Mouse (Mus musculus): ENCODE data around the gene Pkd2. TPM values are rescaled to one million over a fixed set of nuclear protein-coding genes. Genes with fewer than 3 reads are reported as not detected.
"Not testable (repeated sequence)": the region's sequence is repeated elsewhere in the genome, so short reads cannot be mapped to it uniquely, and the experiment has no call there.

Pkd2 gene
- 10 to 100 TPM; 17.7 to 18.9 TPM for total RNA-seq (2021)
- long read RNA-seq, experiment 1, full-length matches to known transcripts = 12 of 17 reads
- long read RNA-seq, experiment 1, partial matches to known transcripts = 4 of 17 reads
- long read RNA-seq, experiment 1, other reads (novel, unspliced or antisense) = 1 of 17 reads
- long read RNA-seq, experiment 2, full-length matches to known transcripts = 3 of 4 reads
- long read RNA-seq, experiment 2, partial matches to known transcripts = 1 of 4 reads
- long read RNA-seq, experiment 2, other reads (novel, unspliced or antisense) = 0 of 4 reads

DNA sequence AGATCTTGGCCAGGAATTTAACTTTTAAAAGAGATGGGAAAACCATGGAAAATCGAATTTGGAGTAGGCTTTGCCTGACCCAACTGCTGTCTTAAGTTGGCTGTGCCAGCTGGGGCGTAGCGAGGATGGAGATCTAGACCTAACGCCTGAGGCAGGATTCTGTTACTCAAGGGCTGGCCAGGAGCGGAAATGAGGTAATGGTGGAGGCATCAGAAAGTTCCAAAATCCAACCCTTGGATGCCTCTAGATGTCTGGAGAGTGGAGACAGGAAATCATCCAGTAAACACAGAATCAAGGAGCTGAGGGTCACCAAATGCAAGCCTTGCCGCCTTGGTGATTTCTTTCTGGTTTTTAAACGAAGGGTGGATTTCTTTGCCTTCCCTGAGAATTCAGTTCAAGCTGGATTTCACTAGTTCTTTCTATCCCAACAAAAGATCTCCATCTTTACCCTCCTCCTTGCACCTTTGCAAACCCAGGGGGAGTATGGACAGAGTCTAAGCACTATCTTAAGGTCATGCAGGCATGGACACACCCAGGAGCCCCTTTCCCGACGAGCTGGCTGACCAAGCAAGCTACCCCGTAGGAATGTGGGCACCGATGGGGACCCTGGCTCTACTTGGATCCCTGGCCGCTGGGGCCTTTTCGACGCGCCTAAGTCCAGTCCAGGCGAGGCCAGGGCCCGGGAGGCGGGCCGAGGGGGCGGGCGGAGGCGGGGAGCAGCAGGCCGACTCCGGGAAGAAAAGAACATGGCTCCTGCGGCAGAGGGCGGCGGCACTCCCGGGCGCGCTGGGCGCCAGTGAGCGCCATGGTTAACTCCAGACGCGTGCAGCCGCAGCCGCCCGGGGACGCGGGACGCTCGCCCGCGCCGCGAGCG lies at the start of gene Pkd2:
Gene Pkd2 (plus strand): TSS at position 619 of the 874 bp plus-strand sequence.
- DNase-seq = peak; percentile 86

DNA sequence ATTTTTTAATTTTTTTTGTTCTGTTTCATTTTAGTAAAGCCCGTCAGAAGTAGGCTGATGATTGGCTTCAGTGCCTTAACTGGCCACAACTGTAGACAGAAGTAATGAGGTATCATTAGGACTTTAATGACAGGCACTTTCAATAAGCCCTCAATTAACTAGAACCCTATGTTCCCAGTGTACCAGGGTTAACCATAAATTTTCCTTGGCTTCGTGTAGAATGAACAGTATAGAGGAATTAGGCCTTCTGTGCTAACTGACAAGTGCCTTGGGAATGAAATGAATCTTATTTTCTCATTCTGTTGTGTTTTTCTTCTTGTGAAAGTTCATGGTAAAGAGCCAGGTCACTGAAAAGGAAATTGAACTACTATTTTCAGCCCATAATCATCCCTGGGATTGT lies 43.3 kb upstream of the Pkd2 start:
- no peak for DNase-seq

- DNase-seq = no peak
These were observed 42.2 kb upstream of the Pkd2 start for GRCm38 (mm10) chr5:104417028-104417427.

DNA sequence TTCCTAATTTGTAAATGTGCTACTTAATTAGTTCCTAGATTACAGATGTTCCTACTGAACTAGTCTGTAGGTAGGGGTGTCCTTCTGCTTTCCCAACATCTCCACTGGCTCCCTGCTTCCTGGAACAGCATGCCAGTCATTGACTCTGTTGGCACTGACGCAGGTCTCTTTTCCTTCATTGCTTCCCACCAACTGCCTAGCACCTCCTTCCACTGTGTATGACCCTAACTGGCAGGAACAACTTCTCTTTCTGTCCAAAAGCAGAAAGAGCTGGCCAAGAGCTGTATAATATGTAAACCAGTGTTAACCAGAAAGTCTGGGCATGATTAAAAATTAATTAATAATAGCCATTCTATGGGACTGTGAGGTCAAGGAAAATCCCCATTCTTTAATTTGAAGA lies 41.5 kb upstream of the Pkd2 start:
- DNase-seq = no peak

DNA sequence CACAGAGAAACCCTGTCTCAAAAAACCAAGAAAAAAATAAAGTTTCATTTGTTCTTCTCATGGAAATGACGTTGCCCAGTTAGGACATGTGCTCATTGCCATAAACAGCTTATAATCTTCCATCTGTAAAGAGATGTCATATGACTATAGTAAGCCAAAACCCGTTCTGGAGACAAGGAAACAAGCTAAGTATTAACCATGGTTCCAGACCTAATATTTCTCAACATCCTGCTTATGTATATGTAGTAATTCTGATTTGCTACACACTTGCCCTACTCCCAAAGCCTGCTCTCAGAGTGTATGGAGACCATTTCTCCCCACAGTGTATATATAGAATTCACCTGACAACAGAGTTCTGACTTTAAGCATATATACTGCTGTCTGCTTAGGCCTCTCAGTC lies 37.2 kb upstream of the Pkd2 start:
- DNase-seq = no peak

DNA sequence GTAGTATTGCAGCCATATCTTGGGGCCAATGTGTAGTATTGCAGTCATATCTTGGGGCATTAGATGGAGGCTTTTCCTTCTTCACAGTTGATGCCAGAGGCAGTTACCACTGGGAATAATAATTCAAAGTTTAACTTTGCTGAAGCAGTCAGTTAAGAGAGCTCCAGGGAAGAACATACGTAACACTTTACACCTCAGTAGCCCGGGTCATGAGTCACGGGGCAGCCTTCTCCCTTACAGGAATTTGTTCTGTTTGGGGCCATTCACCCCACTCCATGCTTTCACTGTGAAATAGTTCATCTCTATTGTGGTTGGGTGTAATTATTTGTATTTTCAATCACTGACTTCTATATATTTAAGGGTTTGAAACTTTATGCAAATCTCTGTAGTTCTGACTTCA lies 35.4 kb upstream of the Pkd2 start:
- DNase-seq = no peak

DNA sequence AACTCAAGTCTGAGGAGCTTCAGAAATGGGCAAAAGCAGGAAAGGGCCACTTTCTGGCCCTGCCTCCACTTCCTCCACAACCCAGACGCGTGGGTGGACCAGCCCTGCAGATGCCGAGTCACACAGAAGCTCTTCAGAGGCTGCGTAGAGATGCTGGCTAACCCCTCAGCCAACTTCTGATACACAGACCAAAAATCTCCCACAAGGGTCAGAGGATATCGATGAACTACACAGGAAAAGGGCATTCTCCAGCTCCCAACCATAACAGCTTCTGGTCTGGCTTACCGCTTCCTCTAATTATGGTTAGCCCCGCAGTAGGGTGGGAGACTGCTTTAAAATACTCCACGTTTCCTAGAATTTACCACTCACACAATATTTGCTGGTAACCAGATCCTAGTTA lies 33.3 kb upstream of the Pkd2 start:
- DNase-seq = no peak

DNA sequence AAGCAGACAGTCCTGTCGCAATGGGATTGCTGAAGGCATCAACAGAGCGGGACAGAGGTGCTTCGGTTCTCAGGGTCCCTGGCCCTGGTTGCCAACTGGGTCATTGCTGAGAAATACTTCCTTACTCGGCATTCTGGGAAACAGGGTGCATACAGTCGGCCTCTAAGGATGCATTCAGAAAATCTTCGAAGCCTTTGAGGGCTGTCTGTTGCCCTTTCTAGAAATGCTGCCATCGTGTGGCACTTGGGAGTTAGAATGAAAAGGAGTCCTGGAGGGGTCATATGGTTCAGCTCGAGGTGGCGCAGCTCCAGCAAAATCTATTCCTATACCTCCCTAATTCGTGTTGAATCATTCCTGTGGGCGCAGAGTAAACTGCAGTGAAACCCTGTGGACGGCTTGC lies 26.4 kb upstream of the Pkd2 start:
- DNase-seq = peak; percentile 10 to 30

DNA sequence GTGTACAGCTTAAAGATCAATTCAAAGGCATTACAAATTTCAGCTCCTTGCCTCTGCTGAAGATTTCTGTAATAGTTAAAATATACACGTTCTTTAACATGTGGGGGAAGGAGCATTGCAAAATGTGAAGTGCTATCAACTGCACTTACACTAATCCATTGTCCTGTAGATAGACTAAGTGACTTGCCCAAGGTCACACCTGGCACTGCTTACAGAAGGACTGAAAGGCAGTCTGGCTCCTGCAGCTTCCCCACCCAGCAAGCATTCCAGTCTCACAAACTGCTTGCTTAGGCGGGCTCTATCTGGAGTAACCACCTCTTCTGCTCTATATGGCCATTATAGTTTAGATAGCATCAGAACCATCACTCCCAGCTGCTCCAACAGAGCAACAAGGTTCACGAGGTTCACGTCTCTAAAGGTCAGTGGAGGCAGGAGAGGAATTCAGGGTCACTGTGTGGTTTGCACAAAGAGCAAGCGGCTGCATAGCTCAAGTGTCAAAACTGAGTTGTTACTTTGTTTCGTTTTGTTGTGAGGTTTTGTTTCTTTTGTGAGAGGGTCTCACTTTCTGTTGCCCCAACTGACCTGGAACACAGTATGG lies 25.2 kb upstream of the Pkd2 start:
- no peak for DNase-seq

GRCm38 (mm10) chr5:104434835-104435301 lies 24.4 kb upstream of the Pkd2 start, which contains the start of gene Spp1:
Spp1 (plus strand) TSS chr5:104435118.
- no peak for DNase-seq

DNA sequence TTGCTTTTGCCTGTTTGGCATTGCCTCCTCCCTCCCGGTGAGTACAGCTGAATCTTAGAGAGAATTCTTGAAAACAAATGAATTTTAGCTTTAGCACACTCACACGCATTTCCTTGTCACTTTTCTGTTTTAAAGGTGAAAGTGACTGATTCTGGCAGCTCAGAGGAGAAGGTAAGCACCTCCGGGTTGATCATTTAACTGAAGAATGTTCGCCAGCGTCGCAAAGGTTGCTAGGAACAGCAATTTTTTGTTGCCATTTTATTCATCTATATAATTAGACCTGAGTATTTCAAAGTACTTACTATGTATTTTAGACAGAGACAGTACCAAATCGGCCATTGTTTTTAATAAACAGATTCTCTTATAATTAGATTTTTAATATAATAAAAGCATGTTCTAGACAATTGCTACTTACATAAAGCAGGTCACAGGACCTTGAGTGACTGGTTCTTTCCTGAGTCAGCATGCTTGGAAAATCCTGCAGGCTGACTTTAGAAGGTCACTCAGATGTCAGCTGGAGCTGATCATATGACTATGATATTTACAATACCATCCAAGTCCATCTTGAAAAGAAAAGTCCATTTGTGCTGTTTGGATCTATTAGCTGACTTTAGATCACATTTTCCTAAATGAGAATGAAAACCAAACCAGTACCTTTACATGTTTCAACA lies 22.7 kb upstream of the Pkd2 start:
- DNase-seq = no peak

- no peak for DNase-seq
These were observed 16.9 kb upstream of the Pkd2 start for GRCm38 (mm10) chr5:104442396-104442795.

GRCm38 (mm10) chr5:104442850-104443249 lies 16.4 kb upstream of the Pkd2 start:
- DNase-seq = no peak

GRCm38 (mm10) chr5:104446156-104446555 lies 13.1 kb upstream of the Pkd2 start:
- DNase-seq = peak; percentile 66

- DNase-seq = not testable (repeated sequence)
These were observed 10.9 kb upstream of the Pkd2 start for GRCm38 (mm10) chr5:104448346-104448745.

- DNase-seq = no peak
These were observed 9.8 kb upstream of the Pkd2 start for GRCm38 (mm10) chr5:104449491-104449890.

DNA sequence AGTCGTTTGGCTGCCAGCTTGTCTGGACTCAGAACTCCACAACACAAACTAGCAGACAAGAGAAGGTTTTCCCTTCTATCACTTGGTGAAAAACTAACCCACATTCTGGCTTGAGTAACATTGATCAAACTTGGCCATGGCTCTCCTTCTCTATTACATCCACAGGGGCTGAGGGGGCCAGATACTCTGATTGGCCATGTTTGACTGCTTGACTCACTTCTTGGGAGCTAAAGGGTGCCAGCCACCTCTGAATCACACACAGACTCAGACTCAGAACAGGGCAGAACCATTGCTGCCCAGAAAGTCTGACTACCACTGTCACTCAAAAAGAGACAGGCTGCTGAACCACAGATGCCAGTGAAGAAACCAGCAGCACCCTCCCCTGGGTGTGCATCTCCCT lies 6.2 kb upstream of the Pkd2 start:
- DNase-seq = no peak

- DNase-seq = no peak
These were observed 4.7 kb upstream of the Pkd2 start for GRCm38 (mm10) chr5:104454564-104454963.

DNA sequence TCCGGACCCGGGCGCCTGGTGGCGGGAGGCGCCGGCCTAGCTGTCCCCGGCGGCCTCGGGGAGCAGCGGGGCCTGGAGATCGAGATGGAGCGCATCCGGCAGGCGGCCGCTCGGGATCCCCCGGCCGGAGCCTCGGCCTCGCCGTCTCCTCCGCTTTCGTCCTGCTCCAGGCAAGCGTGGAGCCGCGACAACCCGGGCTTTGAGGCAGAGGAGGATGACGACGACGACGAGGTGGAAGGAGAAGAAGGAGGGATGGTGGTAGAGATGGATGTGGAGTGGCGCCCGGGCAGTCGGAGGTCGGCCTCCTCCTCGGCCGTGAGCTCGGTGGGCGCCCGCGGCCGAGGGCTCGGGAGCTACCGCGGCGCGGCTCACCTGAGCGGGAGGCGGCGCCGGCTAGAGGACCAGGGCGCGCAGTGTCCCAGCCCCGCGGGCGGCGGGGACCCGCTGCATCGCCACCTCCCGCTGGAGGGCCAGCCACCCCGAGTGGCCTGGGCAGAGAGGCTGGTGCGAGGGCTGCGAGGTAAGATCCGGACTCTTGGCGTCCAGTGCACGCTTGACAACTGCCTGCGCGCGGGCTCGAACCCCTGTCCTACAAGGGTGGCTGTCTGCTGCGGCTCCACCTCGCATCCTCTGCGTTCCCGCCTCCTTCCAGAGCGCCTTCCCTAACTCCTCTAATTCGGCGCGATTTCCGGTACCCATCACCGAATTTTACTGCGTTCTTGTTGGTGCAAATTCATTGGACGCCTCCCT lies 631 bp downstream of the Pkd2 start:
- DNase-seq = peak; percentile 69 to 70

- no peak for DNase-seq
These were observed 1.2 kb downstream of the Pkd2 start for GRCm38 (mm10) chr5:104460456-104460838.

- peak; percentile 50 to 53 for DNase-seq
These were observed 1.6 kb downstream of the Pkd2 start for GRCm38 (mm10) chr5:104460856-104461255.

- peak; percentile 21 to 22 for DNase-seq
These were observed 6.0 kb downstream of the Pkd2 start for GRCm38 (mm10) chr5:104465279-104465678.

Measured in heart, adult 18-20 months (tissue).